Mouse (Mus musculus) CH12.LX (cell line): Measurements from ENCODE around the gene Ubxn1. TPM values are rescaled to one million over a fixed set of nuclear protein-coding genes. Genes with fewer than 3 reads are reported as not detected.
A peak's percentile ranks its signal among the peaks of the same experiment; 100 is the strongest.

Source experiments
- DNase-seq: peaks from one replicate; pipeline ENCODE4 v3.0.0-alpha.2; 2013; ENCODE audit errors: extremely low read depth
- H3K27ac ChIP-seq: 2 replicates; pipeline ENCODE4 v1.5.1; 2012; ENCODE audit warnings: low read depth, mild to moderate bottlenecking, control low read depth, moderate library complexity; ENCODE audit not compliant: insufficient read depth
- H3K27me3 ChIP-seq: replicated peaks from 2 replicates; pipeline ENCODE3; 2012; ENCODE audit warnings: inconsistent platforms
- H3K36me3 ChIP-seq, 2 experiments: replicated peaks in 1 of 2; 2 replicates each; pipeline versions ENCODE3 to v1.6.1; 2012; ENCODE audit warnings: inconsistent platforms in 1 of 2, low read length in 1 of 2, mild to moderate bottlenecking in 1 of 2, mixed read lengths in 1 of 2, moderate library complexity in 1 of 2; ENCODE audit not compliant: control insufficient read depth in 1 of 2, insufficient read depth in 1 of 2
- H3K4me1 ChIP-seq, 2 experiments: 2 replicates each; pipeline ENCODE4 v1.6.1; 2012; ENCODE audit warnings: inconsistent platforms in 1 of 2, moderate library complexity in 1 of 2; ENCODE audit not compliant: insufficient read depth in 2 of 2, control insufficient read depth in 1 of 2
- H3K4me2 ChIP-seq: 2 replicates; pipeline ENCODE4 v1.6.1; 2012; ENCODE audit warnings: low read depth, mild to moderate bottlenecking, control low read depth; ENCODE audit not compliant: poor library complexity, insufficient read depth, severe bottlenecking
- H3K4me3 ChIP-seq, 3 experiments: fragments of 150-350 bp in 1 of 3; sonication (generic) in 1 of 3; replicated peaks in 1 of 3; 2 replicates each; pipeline versions ENCODE3 to v1.5.1; 2011 to 2012; ENCODE audit warnings: low read depth in 2 of 3, low read length in 2 of 3, mild to moderate bottlenecking in 2 of 3, moderate library complexity in 2 of 3, control low read depth in 1 of 3, improper control_type of control experiment in 1 of 3, inconsistent platforms in 1 of 3, mixed read lengths in 1 of 3; ENCODE audit not compliant: poor library complexity in 1 of 3
- H3K79me2 ChIP-seq: replicated peaks from 2 replicates; pipeline ENCODE4 v1.6.1; 2012; ENCODE audit warnings: mild to moderate bottlenecking, moderate library complexity; ENCODE audit not compliant: control insufficient read depth, poor library complexity, insufficient read depth, severe bottlenecking; ENCODE audit errors: extremely low read depth
- H3K9ac ChIP-seq: 2 replicates; pipeline ENCODE4 v1.6.1; 2012; ENCODE audit warnings: low read depth, mild to moderate bottlenecking, control low read depth, moderate library complexity; ENCODE audit not compliant: insufficient read depth
- H3K9me3 ChIP-seq: replicated peaks from 2 replicates; pipeline ENCODE3; 2012; ENCODE audit warnings: low read length, inconsistent platforms, mixed read lengths
- BHLHE40 ChIP-seq: IDR thresholded peaks from 2 replicates; pipeline ENCODE4 v1.6.1; 2011; ENCODE audit warnings: mild to moderate bottlenecking, low read depth, low read length, improper control_type of control experiment
- CHD1 ChIP-seq: IDR thresholded peaks from 2 replicates; pipeline ENCODE4 v1.6.1; 2012; ENCODE audit warnings: low read depth, low read length, improper control_type of control experiment, inconsistent platforms
- CHD2 ChIP-seq: IDR thresholded peaks from 2 replicates; pipeline ENCODE4 v1.6.1; 2011; ENCODE audit warnings: low read length, improper control_type of control experiment
- CTCF ChIP-seq, 2 experiments: IDR thresholded peaks in 1 of 2; conservative IDR thresholded peaks in 1 of 2; 2 replicates each; pipeline ENCODE4 v1.5.1; 2011 to 2012; ENCODE audit warnings: low read depth in 2 of 2, low read length in 2 of 2, improper control_type of control experiment in 1 of 2, inconsistent platforms in 1 of 2, mild to moderate bottlenecking in 1 of 2, moderate library complexity in 1 of 2
- E2F4 ChIP-seq: IDR thresholded peaks from 2 replicates; pipeline ENCODE4 v1.6.1; 2011; ENCODE audit warnings: low read depth, low read length, improper control_type of control experiment; ENCODE audit not compliant: insufficient replicate concordance
- ELF1 ChIP-seq: IDR thresholded peaks from 2 replicates; pipeline ENCODE4 v1.6.1; 2014; ENCODE audit warnings: low read depth, mild to moderate bottlenecking, inconsistent platforms, low read length, improper control_type of control experiment
- EP300 ChIP-seq: IDR thresholded peaks from 2 replicates; pipeline ENCODE4 v1.6.1; 2011; ENCODE audit warnings: low read length, improper control_type of control experiment
- ETS1 ChIP-seq: conservative IDR thresholded peaks from 2 replicates; pipeline ENCODE4 v1.6.1; 2012; ENCODE audit warnings: low read depth, mild to moderate bottlenecking, inconsistent platforms, low read length, improper control_type of control experiment, moderate library complexity
- GABPA ChIP-seq: IDR thresholded peaks from 2 replicates; pipeline ENCODE4 v1.6.1; 2012; ENCODE audit warnings: low read depth, low read length, improper control_type of control experiment, inconsistent platforms; ENCODE audit not compliant: insufficient replicate concordance
- HCFC1 ChIP-seq: IDR thresholded peaks from 2 replicates; pipeline ENCODE4 v1.6.1; 2012; ENCODE audit warnings: low read depth, mild to moderate bottlenecking, inconsistent platforms, low read length, improper control_type of control experiment
- IRF4 ChIP-seq: IDR thresholded peaks from 2 replicates; pipeline ENCODE4 v1.6.1; 2014; ENCODE audit warnings: low read depth, mild to moderate bottlenecking, inconsistent platforms, low read length, improper control_type of control experiment
- JUND ChIP-seq: conservative IDR thresholded peaks from 2 replicates; pipeline ENCODE4 v1.6.1; 2011; ENCODE audit warnings: low read depth, low read length, improper control_type of control experiment
- KAT2A ChIP-seq: IDR thresholded peaks from 2 replicates; pipeline ENCODE4 v1.6.1; 2012; ENCODE audit warnings: low read length, improper control_type of control experiment, inconsistent platforms; ENCODE audit not compliant: insufficient replicate concordance
- MAFK ChIP-seq: IDR thresholded peaks from 2 replicates; pipeline ENCODE4 v1.6.1; 2011; ENCODE audit warnings: low read length, improper control_type of control experiment; ENCODE audit not compliant: insufficient replicate concordance
- MAX ChIP-seq: IDR thresholded peaks from 2 replicates; pipeline ENCODE4 v1.6.1; 2011; ENCODE audit warnings: low read length, improper control_type of control experiment
- MAZ ChIP-seq: IDR thresholded peaks from 2 replicates; pipeline ENCODE4 v1.6.1; 2012; ENCODE audit warnings: low read depth, mild to moderate bottlenecking, inconsistent platforms, low read length, improper control_type of control experiment, moderate library complexity
- MEF2A ChIP-seq: IDR thresholded peaks from 2 replicates; pipeline ENCODE4 v1.6.1; 2014; ENCODE audit warnings: low read depth, mild to moderate bottlenecking, inconsistent platforms, low read length, improper control_type of control experiment, borderline replicate concordance
- MXI1 ChIP-seq: IDR thresholded peaks from 2 replicates; pipeline ENCODE4 v1.6.1; 2011; ENCODE audit warnings: mild to moderate bottlenecking, low read depth, low read length, improper control_type of control experiment
- NELFE ChIP-seq: IDR thresholded peaks from 2 replicates; pipeline ENCODE4 v1.6.1; 2011; ENCODE audit warnings: low read depth, low read length, improper control_type of control experiment
- NRF1 ChIP-seq: IDR thresholded peaks from 2 replicates; pipeline ENCODE4 v1.6.1; 2014; ENCODE audit warnings: low read depth, mild to moderate bottlenecking, inconsistent platforms, low read length, improper control_type of control experiment, moderate library complexity
- RAD21 ChIP-seq: IDR thresholded peaks from 2 replicates; pipeline ENCODE4 v1.6.1; 2011; ENCODE audit warnings: low read depth, mild to moderate bottlenecking, low read length, improper control_type of control experiment, moderate library complexity
- RCOR1 ChIP-seq: conservative IDR thresholded peaks from 2 replicates; pipeline ENCODE4 v1.6.1; 2012; ENCODE audit warnings: low read depth, mild to moderate bottlenecking, inconsistent platforms, low read length, improper control_type of control experiment
- SMC3 ChIP-seq: IDR thresholded peaks from 2 replicates; pipeline ENCODE4 v1.6.1; 2011; ENCODE audit warnings: low read depth, low read length, improper control_type of control experiment
- TBP ChIP-seq: conservative IDR thresholded peaks from 2 replicates; pipeline ENCODE4 v1.6.1; 2011; ENCODE audit warnings: low read depth, low read length, improper control_type of control experiment
- TCF12 ChIP-seq: IDR thresholded peaks from 2 replicates; pipeline ENCODE4 v1.6.1; 2014; ENCODE audit warnings: low read depth, mild to moderate bottlenecking, inconsistent platforms, low read length, improper control_type of control experiment
- UBTF ChIP-seq: IDR thresholded peaks from 2 replicates; pipeline ENCODE4 v1.6.1; 2012; ENCODE audit warnings: low read depth, mild to moderate bottlenecking, inconsistent platforms, low read length, improper control_type of control experiment, moderate library complexity
- USF1 ChIP-seq: IDR thresholded peaks from 2 replicates; pipeline ENCODE4 v1.6.1; 2014; ENCODE audit warnings: low read depth, mild to moderate bottlenecking, inconsistent platforms, low read length, improper control_type of control experiment
- USF2 ChIP-seq: conservative IDR thresholded peaks from 2 replicates; pipeline ENCODE4 v1.6.1; 2011; ENCODE audit warnings: low read depth, low read length, improper control_type of control experiment
- ZC3H11A ChIP-seq: IDR thresholded peaks from 2 replicates; pipeline ENCODE4 v1.6.1; 2012; ENCODE audit warnings: low read depth, mild to moderate bottlenecking, inconsistent platforms, low read length, improper control_type of control experiment
- ZKSCAN1 ChIP-seq: IDR thresholded peaks from 2 replicates; pipeline ENCODE4 v1.6.1; 2012; ENCODE audit warnings: low read depth, inconsistent platforms, low read length, improper control_type of control experiment, borderline replicate concordance
- ZNF384 ChIP-seq: IDR thresholded peaks from 2 replicates; pipeline ENCODE4 v1.6.1; 2012; ENCODE audit warnings: low read depth, low read length, improper control_type of control experiment, inconsistent platforms
- dilution Hi-C: fragments of 300-500 bp; cut with MboI; formaldehyde crosslinking; loops from 2 replicates; pipeline ENCODE4 v1.14.3; 2020; ENCODE audit warnings: low sequenced_read_pairs; ENCODE audit not compliant: extremely low pct_unique_long_range_greater_than_20kb, extremely low pct_ligation_motif_present
- in situ Hi-C: fragments of 300-500 bp; cut with MboI; formaldehyde crosslinking; loops from 3 replicates; pipeline ENCODE4 v1.14.3; 2019; ENCODE audit warnings: low sequenced_read_pairs, low pct_ligation_motif_present, low pct_unique_long_range_greater_than_20kb, mixed read lengths
- polyA plus RNA-seq: library from polyadenylated mRNA; unstranded; fragments of >175 nt; gene quantifications from 2 replicates; pipeline ENCODE4 v1.2.1, GENCODE M21; 2012; ENCODE audit warnings: low read depth; ENCODE audit not compliant: insufficient read length
- total RNA-seq, 2 experiments: library from RNA; depleted of rRNA; stranded (reverse); fragments of 300-350 nt in 1 of 2; fragments of >200 nt in 1 of 2; gene quantifications; 2 replicates each; pipeline ENCODE4 v1.2.3; 2012 to 2014

Gene Ubxn1
- total and polyA plus RNA-seq, 3 experiments, result 96.3 to 226 (median 140) TPM

- TF ChIP-seq GABPA (no peak), ELF1 (peak; percentile 91), MAX (peak; percentile 82), JUND (no peak), ZC3H11A (no peak), RCOR1 (no peak; the same call in 1 of the 2 replicates), NELFE (peak; percentile 99), ZNF384 (no peak)
Observed at GRCm38 (mm10) chr19:8888511-8889385, 17.5 kb downstream of the Ubxn1 start, which contains the start of the genes 1810009A15Rik and Gm49416 (continued).

GRCm38 (mm10) chr19:8892829-8893766 is 21.8 kb downstream of the Ubxn1 start, which contains the start of gene Ints5:
Gene Ints5, plus strand, starts transcription at chr19:8893005.
- H3K79me2 ChIP-seq, result peaks cover 53% of the 10 kb centered on the region
- in situ Hi-C loops, result no loop called here
- H3K4me1 ChIP-seq, result peaks cover 14 to 54% of the 10 kb centered on the region in 2 experiments
- TF ChIP-seq ETS1 (no peak), CTCF (conservative IDR thresholded peaks at IDR 0.05 in 1 of 2, IDR thresholded peaks at IDR 0.05 in 1 of 2; ENCODE audit: low read depth in 2 of 2, low read length in 2 of 2) (no peak), USF1 (no peak), ZKSCAN1 (no peak), NRF1 (peak; percentile 91), MAX (peak; percentile 79), MAFK (no peak), E2F4 (no peak; the same call in 1 of the 2 replicates), MEF2A (peak; percentile 78; the same call in 1 of the 2 replicates), TCF12 (peak; percentile 97), BHLHE40 (peak; percentile 67), USF2 (no peak), RCOR1 (no peak), IRF4 (peak; percentile 84), KAT2A (peak; percentile 77; the same call in 1 of the 2 replicates), GABPA (peak; percentile 8; the same call in 1 of the 2 replicates), SMC3 (no peak), UBTF (peak; percentile 86; the same call in 1 of the 2 replicates), CHD1 (peak; percentile 25; the same call in 1 of the 2 replicates), EP300 (no peak), MAZ (peak; percentile 78; the same call in 1 of the 2 replicates), MXI1 (peak; percentile 67), RAD21 (no peak), HCFC1 (peak; percentile 87), TBP (peak; percentile 96), CHD2 (peak; percentile 79; the same call in 1 of the 2 replicates), ZC3H11A (no peak), NELFE (peak; percentile 92), ZNF384 (0 out of 2 replicates have a peak, but pooled peaks have one; percentile 27)

More at GRCm38 (mm10) chr19:8892829-8893766, 21.8 kb downstream of the Ubxn1 start, which contains the start of gene Ints5:
- Histone ChIP-seq H3K9me3 (no peaks in the 10 kb centered on the region), H3K27me3 (no peaks in the 10 kb centered on the region), H3K36me3 (peaks cover 31 to 36% of the 10 kb centered on the region in 2 experiments), H3K27ac (peak within 1 kb of the TSS; percentile 6; the same call in 1 of the 2 replicates), H3K9ac (peak within 1 kb of the TSS; percentile 97), H3K4me3 (peak within 1 kb of the TSS; percentile 72 to 89 (median 88)), H3K4me2 (peak within 1 kb of the TSS; percentile 61)
- dilution Hi-C loops, result no loop called here
- peak; percentile 90 for DNase-seq
